Mouse (Mus musculus): ENCODE measurements around the gene Zbtb1.

GRCm38 (mm10) chr12:76328567-76329354 lies 41.3 kb upstream of the Zbtb1 start:
- TF ChIP-seq CTCF (IDR thresholded peaks at IDR 0.05; ENCODE audit: low read depth, low read length) = no peak
- no peak for TF ChIP-seq POLR2A (IDR thresholded peaks at IDR 0.05; ENCODE audit: extremely low read depth, insufficient read depth, low read length)

Measured in liver, adult 2 months (tissue).